Mouse (Mus musculus) heart, postnatal 14 days (tissue): Measurements from ENCODE around the gene Khdc3. TPM values are rescaled to one million over a fixed set of nuclear protein-coding genes. Genes with fewer than 3 reads are reported as not detected.
A peak's percentile ranks its signal among the peaks of the same experiment; 100 is the strongest.
"Not testable (repeated sequence)": the region's sequence is repeated elsewhere in the genome, so short reads cannot be mapped to it uniquely, and the experiment has no call there.

Experiments used
- DNase-seq, 2 experiments: peaks; one replicate each; pipeline ENCODE4 v3.0.0; 2021 to 2022
- intact Hi-C: fragments of 180-260 bp; cut with DNase I; formaldehyde crosslinking; loops from one replicate; pipeline ENCODE4 v1.15.1; 2025
- total RNA-seq, 2 experiments: library from RNA; stranded (reverse); gene quantifications; 2 replicates each; pipeline ENCODE4 v1.2.3; 2021

Khdc3 gene
- total RNA-seq, 2 experiments from 2014 or later: 0.17 to 0.22 TPM

GRCm38 (mm10) chr9:73094580-73094979 is 7.1 kb upstream of the Khdc3 start:
- intact Hi-C loops: loop anchor here (5.0 kb wide), 1 partner anchor 202 kb away; no protein-coding TSS in a partner anchor
- no peak for DNase-seq

GRCm38 (mm10) chr9:73097898-73098297 is 3.7 kb upstream of the Khdc3 start:
- DNase-seq: no peak
- intact Hi-C loops: no loop called here

GRCm38 (mm10) chr9:73102181-73102580 is 545 bp downstream of the Khdc3 start, which contains the start of gene Gm20509:
Gm20509 (plus strand) TSS chr9:73102470.
- no peak for DNase-seq
- intact Hi-C loops: no loop called here

GRCm38 (mm10) chr9:73103159-73103879 is 1.7 kb downstream of the Khdc3 start:
- intact Hi-C loops: no loop called here

GRCm38 (mm10) chr9:73103880-73104198 is 2.2 kb downstream of the Khdc3 start:
- intact Hi-C loops: no loop called here

More at GRCm38 (mm10) chr9:73103159-73103879, 1.7 kb downstream of the Khdc3 start:
- DNase-seq: peak; percentile 39 to 58

GRCm38 (mm10) chr9:73105141-73105540 is 3.5 kb downstream of the Khdc3 start:
- DNase-seq: no peak
- intact Hi-C loops: no loop called here

More at GRCm38 (mm10) chr9:73103880-73104198, 2.2 kb downstream of the Khdc3 start:
- no peak for DNase-seq

- intact Hi-C loops: no loop called here
- no peak for DNase-seq
These were observed 4.1 kb downstream of the Khdc3 start for GRCm38 (mm10) chr9:73105771-73106170.

GRCm38 (mm10) chr9:73112919-73113906 is 11.6 kb downstream of the Khdc3 start, which contains the start of gene Rsl24d1:
Rsl24d1 (plus strand) TSS chr9:73113426.
- intact Hi-C loops: no loop called here
- peak; percentile 72 to 81 for DNase-seq

- intact Hi-C loops, DNase-seq: not testable (repeated sequence)
These were observed 15.1 kb downstream of the Khdc3 start for GRCm38 (mm10) chr9:73116704-73117103.

- intact Hi-C loops: no loop called here
- no peak for DNase-seq
These were observed 16.4 kb downstream of the Khdc3 start for GRCm38 (mm10) chr9:73118012-73118411.

- peak in 1 of 2 experiments; percentile 26 for DNase-seq
- intact Hi-C loops: no loop called here
These were observed 20.1 kb downstream of the Khdc3 start for GRCm38 (mm10) chr9:73121735-73122134.

GRCm38 (mm10) chr9:73125043-73125570 is 23.5 kb downstream of the Khdc3 start:
- intact Hi-C loops: no loop called here
- no peak for DNase-seq

- no peak for DNase-seq
- intact Hi-C loops: no loop called here
These were observed 25.8 kb downstream of the Khdc3 start for GRCm38 (mm10) chr9:73127457-73127856.

GRCm38 (mm10) chr9:73129875-73130274 is 28.2 kb downstream of the Khdc3 start:
- intact Hi-C loops: no loop called here
- DNase-seq: no peak

- intact Hi-C loops: no loop called here
- DNase-seq: no peak
These were observed 28.9 kb downstream of the Khdc3 start for GRCm38 (mm10) chr9:73130529-73130928.

- intact Hi-C loops: no loop called here
- DNase-seq: no peak
These were observed 35.8 kb downstream of the Khdc3 start for GRCm38 (mm10) chr9:73137341-73137886.

Other genes starting within 250 kb of the Khdc3 start
- 1 to 10 TPM; 8.1 to 9.1 TPM for gene Pygo1, start 176.2 kb upstream of the Khdc3 start, total RNA-seq
- gene Dyx1c1, start 143.1 kb upstream of the Khdc3 start, total RNA-seq: under 1 TPM; 0.17 to 0.72 TPM
- gene Gm44503, start 143.0 kb upstream of the Khdc3 start, total RNA-seq: under 1 TPM; 0.14 to 0.29 TPM
- gene Ccpg1os, start 116.5 kb upstream of the Khdc3 start, total RNA-seq: 1 to 10 TPM; 3.7 to 5.0 TPM
- 10 to 100 TPM; 61.8 to 71.3 TPM for gene Ccpg1, start 116.4 kb upstream of the Khdc3 start, total RNA-seq
- gene Pigb, start 61.5 kb upstream of the Khdc3 start, total RNA-seq: 1 to 10 TPM; 2.6 to 2.8 TPM
- 1 to 10 TPM; 5.6 to 6.7 TPM for gene Rab27a, start 57.0 kb upstream of the Khdc3 start, total RNA-seq
- not detected for gene Gm20509, start 634 bp downstream of the Khdc3 start, total RNA-seq
- 10 to 100 TPM; 48.5 to 56.0 TPM for gene Rsl24d1, start 11.6 kb downstream of the Khdc3 start, total RNA-seq